Mouse (Mus musculus) hindbrain, embryonic 13.5 days (tissue): ENCODE results near the gene Npl. TPM values are rescaled to one million over a fixed set of nuclear protein-coding genes. Genes with fewer than 3 reads are reported as not detected.
A peak's percentile ranks its signal among the peaks of the same experiment; 100 is the strongest.

Source experiments
- ATAC-seq: fragments of 200-750 bp; cut with Nextera tagmentation; 2 replicates; pipeline ENCODE4 v1.8.0; 2017; ENCODE audit warnings: moderate TSS enrichment; ENCODE audit not compliant: low FRiP score
- H3K27ac ChIP-seq: fragments of 300-500 bp; sonication (generic); 2 replicates; pipeline ENCODE4 v1.5.1; 2015; ENCODE audit warnings: inconsistent platforms, mild to moderate bottlenecking, moderate library complexity
- H3K27me3 ChIP-seq: fragments of 300-500 bp; sonication (generic); 2 replicates; pipeline ENCODE4 v1.6.1; 2015; ENCODE audit warnings: mild to moderate bottlenecking, inconsistent platforms
- H3K36me3 ChIP-seq: fragments of 300-500 bp; sonication (generic); 2 replicates; pipeline ENCODE4 v1.6.1; 2015; ENCODE audit warnings: mild to moderate bottlenecking, inconsistent platforms
- H3K4me1 ChIP-seq: fragments of 300-500 bp; sonication (generic); replicated peaks from 2 replicates; pipeline ENCODE4 v1.6.1; 2015; ENCODE audit warnings: inconsistent platforms
- H3K4me2 ChIP-seq: fragments of 300-500 bp; sonication (generic); 2 replicates; pipeline ENCODE4 v1.6.1; 2015; ENCODE audit warnings: inconsistent platforms, mild to moderate bottlenecking, moderate library complexity
- H3K4me3 ChIP-seq: fragments of 300-500 bp; sonication (generic); 2 replicates; pipeline ENCODE4 v1.5.1; 2015; ENCODE audit warnings: mild to moderate bottlenecking, inconsistent platforms
- H3K9ac ChIP-seq: fragments of 300-500 bp; sonication (generic); 2 replicates; pipeline ENCODE4 v1.6.1; 2015; ENCODE audit warnings: mild to moderate bottlenecking, inconsistent platforms
- H3K9me3 ChIP-seq: fragments of 300-500 bp; sonication (generic); 2 replicates; pipeline ENCODE4 v1.6.1; 2016; ENCODE audit warnings: inconsistent platforms
- WGBS: fragments of 180-500 bp; shearing (Covaris S2); methylation state at CpG from one replicate; pipeline ENCODE4 v1.1.7; 2015; 5-methylcytosine and 5-hydroxymethylcytosine counted together
- polyA plus RNA-seq: library from polyadenylated mRNA; unstranded; fragments of >200 nt; fragmentation: Nextera tagmentation; extraction: Ambion mirVana; gene quantifications from 2 replicates; pipeline ENCODE4 v1.2.1, GENCODE M21; 2015

The Npl gene
- 14.0 and 14.4 TPM in 2 replicates for polyA plus RNA-seq

DNA sequence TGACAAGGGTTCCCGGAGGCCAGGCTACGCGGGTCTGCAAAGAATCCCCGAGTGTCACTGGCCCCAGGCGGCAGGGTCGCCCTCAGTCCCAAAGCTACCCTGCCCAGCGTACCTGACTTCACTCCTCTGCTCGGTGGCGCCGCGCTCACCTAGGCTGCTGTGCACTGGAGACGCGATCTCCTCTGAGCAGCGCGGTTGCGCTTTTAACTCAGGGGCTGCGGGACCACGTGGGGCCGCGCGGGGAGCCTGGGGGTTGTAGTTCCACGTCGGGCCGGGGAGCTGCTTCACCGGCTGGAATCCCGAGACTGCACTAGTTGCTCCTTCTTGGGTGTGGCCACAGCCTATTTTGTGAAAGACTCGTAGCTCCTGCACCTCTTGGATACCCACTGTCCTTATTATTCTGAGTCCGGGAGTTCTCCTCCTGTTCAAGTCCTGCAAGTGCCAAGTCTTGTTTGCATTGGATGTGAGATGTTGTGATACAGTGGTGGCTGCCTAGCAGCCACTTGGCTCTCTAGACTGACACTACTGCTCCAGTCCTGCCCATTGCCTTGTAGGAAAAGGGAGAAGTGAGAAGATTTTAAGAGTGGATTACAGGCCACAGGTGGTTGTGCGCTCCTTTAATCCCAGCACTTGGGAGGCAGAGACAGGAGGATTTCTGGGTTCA, at the start of gene Npl:
Npl (minus strand) TSS at position 510 of the 664 bp plus-strand sequence.
- Histone ChIP-seq H3K4me2 (peak within 1 kb of the TSS; percentile 62), H3K4me1 (peaks cover 3% of the 10 kb centered on the region; the same call in 1 of the 2 replicates), H3K4me3 (peak within 1 kb of the TSS; percentile 53), H3K27me3 (no peaks in the 10 kb centered on the region), H3K36me3 (no peaks in the 10 kb centered on the region), H3K9ac (peak within 1 kb of the TSS; percentile 70), H3K9me3 (no peaks in the 10 kb centered on the region), H3K27ac (no peak within 1 kb of the TSS)
- WGBS, result 5% methylated on average over 29 of the region's 29 CpGs
- ATAC-seq, result peak; percentile 92

DNA sequence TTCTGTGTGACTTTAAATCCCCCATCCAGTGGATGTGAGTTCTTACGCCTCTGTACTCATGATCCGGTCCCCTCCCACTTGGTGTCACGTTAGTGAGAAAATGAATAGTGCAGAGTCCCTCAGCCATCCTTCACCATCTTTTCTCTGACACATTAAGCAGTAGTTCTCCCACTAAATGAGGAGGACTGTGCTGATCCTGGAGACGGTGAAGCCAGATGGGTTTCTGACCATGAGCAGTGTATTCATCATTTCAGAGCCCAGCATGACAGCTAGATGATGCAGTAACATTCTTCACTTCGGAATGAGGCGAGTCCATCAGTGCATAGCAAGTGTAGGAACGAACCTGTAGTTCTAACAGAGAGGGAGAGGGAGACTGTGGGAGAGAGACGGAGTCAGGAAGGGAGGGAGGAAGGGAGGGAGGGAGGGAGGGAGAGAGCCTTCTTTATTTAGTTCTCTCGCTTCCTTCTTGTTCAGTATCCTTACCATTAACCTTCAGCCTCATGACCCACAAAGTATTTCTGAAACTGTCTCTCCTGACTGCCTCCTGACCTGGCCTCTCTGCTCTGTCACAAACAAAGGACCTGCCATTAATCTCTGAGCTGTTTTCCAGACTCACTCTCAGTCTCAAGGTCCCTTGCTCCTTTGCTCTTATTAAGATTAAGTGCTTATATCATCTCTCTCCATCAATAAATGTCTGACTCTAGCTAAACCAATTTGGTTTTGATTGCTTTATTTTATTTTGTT, 49.6 kb upstream of the Npl start:
- 0 out of 2 replicates have a peak, but pooled peaks have one; percentile 41 for ATAC-seq
- Histone ChIP-seq H3K9me3 (no peaks in the 10 kb centered on the region), H3K4me3 (no peak overlapping the region), H3K4me1 (peaks cover 14% of the 10 kb centered on the region), H3K27me3 (no peaks in the 10 kb centered on the region), H3K4me2 (no peak overlapping the region), H3K27ac (peak overlapping the region; percentile 55), H3K36me3 (no peaks in the 10 kb centered on the region), H3K9ac (no peak overlapping the region)
- whole genome bisulfite sequencing, result 29% methylated on average over 9 of the region's 9 CpGs

DNA sequence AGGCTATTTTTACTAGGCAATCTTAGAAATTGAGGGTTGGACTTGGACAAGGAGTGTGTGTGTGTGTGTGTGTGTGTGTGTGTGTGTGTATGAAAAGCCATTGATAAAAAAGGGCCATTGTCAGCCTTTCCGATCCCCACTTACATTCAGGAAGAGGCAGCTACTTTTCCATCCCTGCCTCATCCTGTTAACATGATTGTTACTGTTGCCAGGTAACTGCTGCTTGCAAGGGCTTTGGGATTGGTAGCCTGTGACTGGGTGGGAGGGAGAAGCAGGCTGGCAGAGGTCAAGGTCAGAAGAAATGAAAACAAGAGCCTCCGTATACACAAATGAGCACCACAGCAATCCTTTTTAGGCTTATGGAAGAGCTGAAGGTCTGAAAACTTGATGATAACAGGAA, 48.9 kb upstream of the Npl start:
- no peak overlapping the region for H3K9ac ChIP-seq
- peaks cover 14% of the 10 kb centered on the region for H3K4me1 ChIP-seq
- peak; percentile 63 for ATAC-seq
- no peak overlapping the region for H3K4me3 ChIP-seq
- H3K36me3 ChIP-seq, result no peaks in the 10 kb centered on the region
- H3K27me3 ChIP-seq, result no peaks in the 10 kb centered on the region
- no peaks in the 10 kb centered on the region for H3K9me3 ChIP-seq
- 10% methylated on average over 2 of the region's 2 CpGs for WGBS
- no peak overlapping the region for H3K4me2 ChIP-seq
- peak overlapping the region; percentile 25; the same call in 1 of the 2 replicates for H3K27ac ChIP-seq

DNA sequence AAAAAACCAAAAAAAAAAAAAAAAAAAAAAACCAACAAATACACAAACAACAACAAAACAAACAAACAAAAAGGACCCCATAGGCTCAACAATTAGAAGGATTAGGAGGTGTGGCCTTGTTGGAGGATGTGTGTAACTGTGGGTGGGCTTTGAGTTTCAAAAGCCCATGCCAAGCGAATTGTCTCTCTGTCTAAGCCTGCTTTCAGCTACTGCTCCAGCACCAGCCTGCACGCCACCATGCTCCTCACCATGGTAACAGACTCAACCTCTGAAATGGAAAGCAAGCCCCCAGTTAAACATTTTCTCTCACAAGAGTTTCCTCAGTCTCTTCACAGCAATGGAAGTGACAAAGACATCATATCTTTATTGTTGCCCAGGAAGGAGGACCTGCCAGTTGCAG, 43.8 kb upstream of the Npl start:
- H3K27me3 ChIP-seq, result no peaks in the 10 kb centered on the region
- H3K36me3 ChIP-seq, result no peaks in the 10 kb centered on the region
- no peak overlapping the region for H3K9ac ChIP-seq
- peaks cover 6% of the 10 kb centered on the region; the same call in 1 of the 2 replicates for H3K4me1 ChIP-seq
- no peak overlapping the region for H3K4me3 ChIP-seq
- no peak overlapping the region for H3K27ac ChIP-seq
- no peak overlapping the region for H3K4me2 ChIP-seq
- 31% methylated on average over 2 of the region's 2 CpGs for WGBS
- no peak for ATAC-seq
- H3K9me3 ChIP-seq, result no peaks in the 10 kb centered on the region

DNA sequence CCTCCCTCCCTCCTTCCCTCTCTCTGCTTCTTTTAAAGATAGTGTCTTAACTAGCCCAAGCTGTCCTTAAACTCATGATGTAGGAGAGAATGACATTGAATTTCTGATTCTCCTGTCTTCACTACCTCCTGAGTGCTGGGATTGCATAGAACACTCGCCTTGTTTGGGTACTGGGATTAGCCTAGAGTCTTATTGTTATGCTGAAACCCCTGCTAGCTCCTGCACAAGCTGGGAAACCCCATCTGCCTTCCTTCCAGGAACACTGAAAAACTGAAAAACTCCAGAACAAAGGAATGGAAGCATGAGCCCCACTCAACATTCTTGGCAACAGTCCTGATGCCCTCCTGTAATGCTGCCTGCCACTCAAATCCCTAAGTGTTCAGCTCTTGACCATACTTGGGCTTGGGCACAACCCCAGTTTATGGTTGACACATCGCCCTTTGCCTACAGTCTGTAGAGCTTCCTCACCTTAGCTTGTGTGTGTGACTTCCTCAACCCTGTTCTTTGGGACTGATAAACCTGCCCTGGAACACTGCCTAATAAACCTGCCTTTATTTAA, 40.4 kb upstream of the Npl start:
- Histone ChIP-seq H3K9me3 (no peaks in the 10 kb centered on the region), H3K4me1 (no peaks in the 10 kb centered on the region), H3K9ac (no peak overlapping the region), H3K36me3 (no peaks in the 10 kb centered on the region), H3K4me2 (no peak overlapping the region), H3K27ac (no peak overlapping the region), H3K27me3 (no peaks in the 10 kb centered on the region), H3K4me3 (no peak overlapping the region)
- ATAC-seq, result no peak
- 69% methylated on average over 2 of the region's 2 CpGs for WGBS

DNA sequence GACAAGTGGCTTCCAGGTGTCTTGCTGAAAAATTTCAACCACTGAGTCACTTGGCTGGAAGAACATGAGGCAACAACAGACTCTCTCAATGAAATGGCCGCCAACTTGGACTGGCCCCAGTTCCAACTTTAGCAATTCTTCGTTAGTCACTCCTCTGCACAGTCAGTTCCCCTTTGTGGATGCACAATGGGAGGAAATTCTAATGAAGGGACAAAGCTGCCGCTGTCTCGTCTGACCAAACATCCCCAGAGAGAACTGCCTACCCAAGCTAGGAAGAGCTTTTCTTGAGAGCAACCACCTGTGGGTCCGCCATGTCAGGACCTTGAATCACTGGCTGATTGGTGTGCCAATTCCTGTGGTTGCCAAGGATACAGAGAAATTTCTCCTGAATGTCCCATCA, 38.1 kb upstream of the Npl start:
- 59% methylated on average over 5 of the region's 5 CpGs for WGBS
- Histone ChIP-seq H3K36me3 (no peaks in the 10 kb centered on the region), H3K4me1 (no peaks in the 10 kb centered on the region), H3K4me3 (no peak overlapping the region), H3K9me3 (no peaks in the 10 kb centered on the region), H3K27ac (no peak overlapping the region), H3K4me2 (no peak overlapping the region), H3K9ac (no peak overlapping the region), H3K27me3 (no peaks in the 10 kb centered on the region)
- no peak for ATAC-seq

DNA sequence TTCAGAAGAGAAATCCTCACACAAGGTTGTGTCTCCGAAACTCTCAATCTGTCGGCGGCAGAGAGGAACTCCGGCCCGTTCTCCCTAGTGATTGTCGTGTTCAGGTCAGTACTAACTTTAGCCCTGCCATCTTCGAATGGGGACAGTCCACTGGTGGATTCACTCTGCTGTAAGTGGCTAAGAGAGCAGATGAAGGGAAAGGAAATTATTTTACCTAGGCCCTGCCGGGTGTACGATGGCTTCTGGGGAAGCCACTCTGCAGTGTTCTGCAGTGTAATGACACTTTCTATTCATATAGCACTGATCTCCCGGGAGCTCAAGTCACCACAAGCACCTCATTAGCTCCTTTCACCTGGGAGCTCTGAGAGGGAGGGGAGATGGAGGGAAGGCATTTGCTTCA, 37.0 kb upstream of the Npl start:
- ATAC-seq, result no peak
- 86% methylated on average over 10 of the region's 10 CpGs for whole genome bisulfite sequencing
- H3K36me3 ChIP-seq, result no peaks in the 10 kb centered on the region
- H3K27me3 ChIP-seq, result no peaks in the 10 kb centered on the region
- H3K4me3 ChIP-seq, result no peak overlapping the region
- H3K9ac ChIP-seq, result no peak overlapping the region
- H3K27ac ChIP-seq, result no peak overlapping the region
- H3K4me1 ChIP-seq, result no peaks in the 10 kb centered on the region
- no peaks in the 10 kb centered on the region for H3K9me3 ChIP-seq
- H3K4me2 ChIP-seq, result no peak overlapping the region

DNA sequence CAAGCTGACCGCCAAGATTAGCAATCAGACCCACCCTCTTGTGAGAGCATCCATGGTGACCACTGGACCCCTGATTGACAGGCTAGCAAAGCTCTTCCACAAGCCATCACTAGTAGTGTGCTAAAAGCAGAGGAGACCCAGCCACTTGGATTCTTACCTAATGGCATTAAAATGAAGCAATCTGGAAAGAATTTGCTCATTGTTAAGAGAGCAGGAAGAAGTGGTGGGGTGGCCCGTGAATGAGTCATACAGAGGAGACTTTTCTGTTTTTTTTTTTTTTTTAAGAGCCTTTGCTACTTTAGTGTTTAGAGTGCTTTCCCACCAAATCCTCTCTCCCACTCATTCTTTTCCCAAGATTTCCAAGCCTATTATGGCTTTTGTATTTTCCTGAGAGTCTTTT, 35.9 kb upstream of the Npl start:
- no peak overlapping the region for H3K27ac ChIP-seq
- H3K9ac ChIP-seq, result no peak overlapping the region
- H3K9me3 ChIP-seq, result no peaks in the 10 kb centered on the region
- no peaks in the 10 kb centered on the region for H3K36me3 ChIP-seq
- H3K27me3 ChIP-seq, result no peaks in the 10 kb centered on the region
- WGBS, result 47% methylated on average over 2 of the region's 2 CpGs
- no peak overlapping the region for H3K4me3 ChIP-seq
- H3K4me2 ChIP-seq, result no peak overlapping the region
- no peaks in the 10 kb centered on the region for H3K4me1 ChIP-seq
- ATAC-seq, result no peak

DNA sequence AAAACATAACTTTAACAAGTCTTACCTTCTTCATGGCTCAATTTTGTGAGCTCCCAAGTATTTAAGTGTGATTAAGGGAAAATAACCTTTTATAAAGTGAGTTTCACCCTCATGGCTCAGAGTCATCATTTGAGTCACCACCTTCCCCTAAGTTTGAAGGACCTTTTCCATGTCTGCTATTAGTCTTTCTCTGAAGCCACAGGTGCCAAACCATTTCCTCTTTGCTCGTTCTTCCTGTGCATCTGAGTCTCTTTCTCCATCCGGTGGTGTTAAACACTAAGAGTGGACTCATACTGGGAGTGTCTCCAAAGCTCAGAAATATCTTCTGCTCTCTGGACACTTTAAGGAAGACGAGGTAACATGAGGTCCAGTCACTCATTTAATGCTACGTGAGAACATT, 33.3 kb upstream of the Npl start:
- no peak overlapping the region for H3K9ac ChIP-seq
- H3K27me3 ChIP-seq, result no peaks in the 10 kb centered on the region
- no peak overlapping the region for H3K27ac ChIP-seq
- no peak overlapping the region for H3K4me2 ChIP-seq
- no peak overlapping the region for H3K4me3 ChIP-seq
- WGBS, result 84% methylated on average over 4 of the region's 4 CpGs
- H3K36me3 ChIP-seq, result no peaks in the 10 kb centered on the region
- no peaks in the 10 kb centered on the region for H3K4me1 ChIP-seq
- no peaks in the 10 kb centered on the region for H3K9me3 ChIP-seq
- ATAC-seq, result no peak

DNA sequence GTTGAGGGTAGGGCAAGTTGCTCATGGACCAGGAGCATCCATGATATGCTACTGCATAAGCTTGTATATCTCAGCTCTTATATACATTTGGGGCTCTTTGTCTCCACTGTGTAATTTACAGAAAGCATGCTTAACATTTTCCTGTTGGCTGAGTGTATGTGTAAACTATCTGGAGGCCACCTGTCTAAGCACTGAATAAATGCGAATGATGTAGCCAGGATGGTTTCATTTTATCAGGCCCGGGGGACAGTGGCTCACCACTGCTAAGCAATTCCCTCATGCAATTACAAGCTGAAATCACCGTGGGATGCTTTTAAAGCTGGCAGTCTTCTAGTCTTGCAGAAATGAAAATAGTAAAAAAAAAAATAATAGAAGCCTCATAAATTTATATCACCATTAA, 24.9 kb upstream of the Npl start:
- Histone ChIP-seq H3K36me3 (no peaks in the 10 kb centered on the region), H3K4me2 (no peak overlapping the region), H3K27ac (no peak overlapping the region), H3K9me3 (no peaks in the 10 kb centered on the region), H3K27me3 (no peaks in the 10 kb centered on the region), H3K4me3 (no peak overlapping the region), H3K4me1 (0 out of 2 replicates have a peak, but pooled peaks cover 3% of the 10 kb centered on the region), H3K9ac (no peak overlapping the region)
- WGBS, result 56% methylated on average over 3 of the region's 3 CpGs
- ATAC-seq, result no peak

DNA sequence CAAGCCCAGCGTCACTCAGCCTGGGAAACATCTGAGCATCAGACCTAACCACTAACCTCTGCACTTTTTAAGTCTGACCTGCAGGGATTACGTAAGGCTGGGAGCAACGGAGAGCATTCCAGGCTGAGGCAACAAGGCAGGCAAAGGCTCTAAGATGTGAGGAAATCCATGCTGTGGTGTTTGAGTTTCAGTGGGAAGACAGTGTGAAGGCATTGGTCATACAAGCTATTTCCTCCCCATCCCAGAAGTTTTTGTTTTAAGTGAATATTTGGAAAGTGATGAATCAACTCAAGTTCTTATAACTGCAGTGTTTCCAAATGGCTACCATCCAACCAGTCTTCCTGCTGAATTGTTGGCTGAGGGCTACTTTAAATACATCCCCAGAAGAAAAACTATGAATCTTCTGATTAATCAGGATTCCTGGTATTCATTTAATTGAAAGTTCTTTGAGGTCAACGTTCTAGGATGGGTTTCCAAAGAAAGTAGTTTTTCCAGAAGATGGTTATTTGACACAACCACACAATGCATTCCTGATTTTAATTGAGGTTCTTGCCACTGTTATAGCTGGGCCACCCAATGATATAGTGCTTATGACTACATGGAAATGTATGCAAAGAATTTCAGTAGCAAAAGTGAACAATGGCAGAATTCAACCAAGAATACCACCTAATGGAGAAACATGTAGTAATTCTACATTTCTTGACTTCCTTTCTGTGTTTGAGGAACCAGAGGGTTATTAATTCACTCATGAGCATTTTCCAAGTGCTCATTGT, 22.6 kb upstream of the Npl start:
- no peaks in the 10 kb centered on the region for H3K36me3 ChIP-seq

DNA sequence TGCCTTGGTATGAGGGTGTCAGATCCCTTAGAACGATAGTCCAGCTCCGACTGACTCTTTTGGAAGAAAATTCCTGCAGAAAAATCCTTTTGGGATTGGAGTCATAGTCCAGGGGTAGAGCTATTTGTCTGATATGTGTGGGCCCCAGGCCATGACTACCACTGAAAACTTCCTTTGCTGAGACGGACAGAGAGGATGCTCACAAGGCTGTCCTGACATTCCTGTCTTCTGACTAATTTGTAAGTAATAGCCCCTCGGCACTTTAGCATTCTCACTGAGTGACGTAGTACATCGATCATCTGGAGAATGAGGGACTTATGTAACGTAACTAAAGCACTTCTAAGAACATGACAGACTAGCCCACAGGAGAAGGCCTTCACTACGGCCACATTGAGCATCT, 15.9 kb upstream of the Npl start:
- 0 out of 2 replicates have a peak, but pooled peaks cover 3% of the 10 kb centered on the region for H3K9me3 ChIP-seq
- 0 out of 2 replicates have a peak, but pooled peaks cover 7% of the 10 kb centered on the region for H3K4me1 ChIP-seq
- no peak overlapping the region for H3K4me3 ChIP-seq
- H3K9ac ChIP-seq, result no peak overlapping the region
- no peaks in the 10 kb centered on the region for H3K27me3 ChIP-seq
- ATAC-seq, result no peak
- H3K4me2 ChIP-seq, result no peak overlapping the region
- WGBS, result 84% methylated on average over 8 of the region's 8 CpGs
- no peaks in the 10 kb centered on the region for H3K36me3 ChIP-seq
- H3K27ac ChIP-seq, result no peak overlapping the region

More for the DNA sequence above, 22.6 kb upstream of the Npl start:
- H3K27ac ChIP-seq, result no peak overlapping the region
- ATAC-seq, result no peak
- no peak overlapping the region for H3K4me3 ChIP-seq
- H3K9ac ChIP-seq, result no peak overlapping the region
- H3K9me3 ChIP-seq, result no peaks in the 10 kb centered on the region
- WGBS, result 79% methylated on average over 4 of the region's 4 CpGs
- H3K4me2 ChIP-seq, result no peak overlapping the region
- no peaks in the 10 kb centered on the region for H3K27me3 ChIP-seq
- H3K4me1 ChIP-seq, result 0 out of 2 replicates have a peak, but pooled peaks cover 3% of the 10 kb centered on the region
